Mouse (Mus musculus) hindbrain, embryonic 14.5 days (tissue): ENCODE measurements around the gene Bche. TPM values are rescaled to one million over a fixed set of nuclear protein-coding genes. Genes with fewer than 3 reads are reported as not detected.

Source experiments
- ATAC-seq: fragments of 200-750 bp; cut with Nextera tagmentation; 2 replicates; pipeline ENCODE4 v1.8.0; 2017; ENCODE audit warnings: moderate number of reproducible peaks, mild to moderate bottlenecking, moderate TSS enrichment, moderate library complexity; ENCODE audit not compliant: low FRiP score
- DNase-seq: peaks from one replicate; pipeline ENCODE4 v3.0.0-alpha.2; 2015; ENCODE audit warnings: low spot score
- H3K27ac ChIP-seq: fragments of 300-500 bp; sonication (generic); 2 replicates; pipeline ENCODE4 v1.5.1; 2014; ENCODE audit warnings: mild to moderate bottlenecking, moderate library complexity
- H3K27me3 ChIP-seq: fragments of 300-500 bp; sonication (generic); 2 replicates; pipeline ENCODE4 v1.6.1; 2014; ENCODE audit warnings: mild to moderate bottlenecking, low read length, mixed read lengths; ENCODE audit not compliant: control insufficient read depth, insufficient read depth
- H3K36me3 ChIP-seq: fragments of 300-500 bp; sonication (generic); replicated peaks from 2 replicates; pipeline ENCODE4 v1.6.1; 2014; ENCODE audit not compliant: control insufficient read depth, insufficient read depth
- H3K4me1 ChIP-seq: fragments of 300-500 bp; sonication (generic); replicated peaks from 2 replicates; pipeline ENCODE4 v1.6.1; 2014; ENCODE audit warnings: antibody characterized with exemption, low read length, mixed read lengths; ENCODE audit not compliant: control insufficient read depth, insufficient read depth
- H3K4me2 ChIP-seq: fragments of 300-500 bp; sonication (generic); replicated peaks from 2 replicates; pipeline ENCODE4 v1.6.1; 2014; ENCODE audit warnings: mild to moderate bottlenecking, moderate library complexity
- H3K4me3 ChIP-seq: fragments of 300-500 bp; sonication (generic); replicated peaks from 2 replicates; pipeline ENCODE4 v1.5.1; 2014; ENCODE audit warnings: mild to moderate bottlenecking, low read length
- H3K9ac ChIP-seq: fragments of 300-500 bp; sonication (generic); 2 replicates; pipeline ENCODE4 v1.6.1; 2014
- H3K9me3 ChIP-seq: fragments of 300-500 bp; sonication (generic); 2 replicates; pipeline ENCODE4 v1.6.1; 2016; ENCODE audit warnings: low read length; ENCODE audit not compliant: control insufficient read depth
- WGBS: fragments of 180-500 bp; shearing (Covaris S2); extraction: QIAGEN DNeasy Blood & Tissue Kit; methylation state at CpG from one replicate; pipeline ENCODE4 v1.1.7; 2014; 5-methylcytosine and 5-hydroxymethylcytosine counted together
- polyA plus RNA-seq: library from polyadenylated mRNA; unstranded; fragments of >200 nt; fragmentation: Nextera tagmentation; extraction: Ambion mirVana; gene quantifications from 2 replicates; pipeline ENCODE4 v1.2.1, GENCODE M21; 2014

The Bche gene
- polyA plus RNA-seq, 1 experiment from 2014 or later: 3.9 TPM

DNA sequence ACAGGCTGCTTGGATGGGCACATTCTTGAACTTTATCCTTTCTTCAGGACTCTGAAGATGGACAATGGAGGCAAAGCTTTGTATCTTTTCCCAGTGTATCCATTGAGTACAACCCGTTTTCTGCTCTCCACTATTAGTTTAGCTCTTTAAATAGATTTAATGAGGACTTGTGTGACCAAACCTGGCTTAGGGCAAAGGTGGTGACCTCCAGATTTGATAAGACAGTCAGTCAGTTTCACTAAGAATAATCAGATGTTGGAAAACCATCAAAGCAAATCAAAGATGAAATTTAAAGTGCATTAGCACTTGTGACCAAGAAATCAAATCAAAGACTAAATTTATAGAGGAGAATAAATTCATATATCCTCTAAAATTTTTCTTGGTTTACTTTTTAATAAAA is 1.7 kb downstream of the Bche start:
- Histone ChIP-seq H3K4me2 (no peak overlapping the region), H3K9me3 (no peaks in the 10 kb centered on the region), H3K36me3 (no peaks in the 10 kb centered on the region), H3K4me3 (no peak overlapping the region), H3K9ac (no peak overlapping the region), H3K27ac (no peak overlapping the region), H3K4me1 (0 out of 2 replicates have a peak, but pooled peaks cover 4% of the 10 kb centered on the region), H3K27me3 (no peaks in the 10 kb centered on the region)
- WGBS: 38% methylated on average over 1 of the region's 1 CpGs
- DNase-seq: no peak
- ATAC-seq: no peak

DNA sequence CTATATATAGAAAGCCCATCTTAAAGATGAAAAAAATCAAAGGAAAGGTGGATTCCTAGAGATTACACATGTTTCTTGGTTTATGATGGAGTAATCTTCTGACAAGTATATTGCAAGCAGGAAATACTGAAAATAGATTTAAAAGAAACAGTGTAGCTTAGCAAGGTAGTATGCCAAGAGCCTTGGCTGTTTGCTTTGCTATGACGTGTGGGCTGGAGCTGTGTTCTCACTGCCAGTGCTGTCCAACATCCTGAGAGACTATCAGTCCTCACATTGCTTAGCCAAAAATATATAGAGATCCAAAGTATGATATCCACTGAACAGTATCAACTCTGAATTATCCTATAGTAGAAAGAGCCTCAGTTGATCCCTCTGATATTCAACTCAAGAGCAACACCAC is 9.3 kb downstream of the Bche start:
- H3K9me3 ChIP-seq: no peaks in the 10 kb centered on the region
- H3K36me3 ChIP-seq: no peaks in the 10 kb centered on the region
- ATAC-seq (no peak), DNase-seq (no peak)
- H3K4me3 ChIP-seq: no peak overlapping the region
- H3K9ac ChIP-seq: no peak overlapping the region
- 90% methylated on average over 1 of the region's 1 CpGs for WGBS
- no peaks in the 10 kb centered on the region for H3K4me1 ChIP-seq
- no peak overlapping the region for H3K4me2 ChIP-seq
- H3K27me3 ChIP-seq: no peaks in the 10 kb centered on the region
- no peak overlapping the region for H3K27ac ChIP-seq

DNA sequence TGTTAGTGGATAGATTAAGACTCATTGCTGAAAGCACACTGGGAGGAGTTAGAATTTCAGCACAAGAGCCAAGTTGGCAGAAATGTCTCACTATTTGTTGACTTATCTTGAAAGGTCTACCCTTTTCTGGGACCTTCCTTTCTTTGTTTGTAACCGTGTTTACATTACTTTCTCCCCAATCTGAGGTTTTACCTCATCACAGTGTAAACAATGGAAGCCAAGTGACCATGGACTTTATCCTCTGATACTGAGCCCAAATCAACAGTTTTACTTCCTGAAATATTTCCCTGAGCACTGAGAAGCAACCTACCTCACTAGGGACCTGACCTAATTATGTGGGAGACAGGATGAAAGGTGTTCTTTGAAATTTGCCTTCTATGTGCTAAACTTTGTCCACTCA is 34.9 kb downstream of the Bche start:
- H3K4me2 ChIP-seq: no peak overlapping the region
- no peaks in the 10 kb centered on the region for H3K36me3 ChIP-seq
- 84% methylated on average over 1 of the region's 1 CpGs for WGBS
- H3K9ac ChIP-seq: no peak overlapping the region
- no peaks in the 10 kb centered on the region for H3K9me3 ChIP-seq
- DNase-seq: no peak
- H3K4me3 ChIP-seq: no peak overlapping the region
- ATAC-seq: no peak
- H3K27me3 ChIP-seq: no peaks in the 10 kb centered on the region
- H3K4me1 ChIP-seq: no peaks in the 10 kb centered on the region
- no peak overlapping the region for H3K27ac ChIP-seq

DNA sequence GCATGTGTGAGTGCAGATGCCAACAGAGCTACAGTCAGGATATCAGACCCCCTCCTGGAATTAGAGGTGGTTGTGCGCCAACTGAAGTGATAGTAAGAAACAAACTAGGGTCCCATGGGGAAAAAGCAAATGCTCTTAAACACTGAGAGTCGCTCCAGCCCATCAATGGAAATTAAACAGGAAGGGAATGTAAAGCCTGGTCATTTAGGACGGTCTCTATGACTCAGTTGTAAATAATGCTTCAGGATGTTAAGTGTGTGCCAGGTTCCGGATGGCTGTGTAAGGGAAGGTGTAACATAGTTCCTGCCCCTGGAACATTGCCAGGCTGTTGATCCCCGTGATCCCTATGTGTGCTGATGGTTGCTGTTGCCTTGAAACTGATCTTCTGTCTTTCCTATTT is 40.0 kb downstream of the Bche start:
- H3K27me3 ChIP-seq: no peaks in the 10 kb centered on the region
- no peak overlapping the region for H3K4me2 ChIP-seq
- no peak overlapping the region for H3K27ac ChIP-seq
- H3K4me3 ChIP-seq: no peak overlapping the region
- H3K9ac ChIP-seq: no peak overlapping the region
- H3K9me3 ChIP-seq: no peaks in the 10 kb centered on the region
- ATAC-seq: no peak
- H3K36me3 ChIP-seq: no peaks in the 10 kb centered on the region
- DNase-seq: no peak
- no peaks in the 10 kb centered on the region for H3K4me1 ChIP-seq
- 85% methylated on average over 5 of the region's 5 CpGs for WGBS

DNA sequence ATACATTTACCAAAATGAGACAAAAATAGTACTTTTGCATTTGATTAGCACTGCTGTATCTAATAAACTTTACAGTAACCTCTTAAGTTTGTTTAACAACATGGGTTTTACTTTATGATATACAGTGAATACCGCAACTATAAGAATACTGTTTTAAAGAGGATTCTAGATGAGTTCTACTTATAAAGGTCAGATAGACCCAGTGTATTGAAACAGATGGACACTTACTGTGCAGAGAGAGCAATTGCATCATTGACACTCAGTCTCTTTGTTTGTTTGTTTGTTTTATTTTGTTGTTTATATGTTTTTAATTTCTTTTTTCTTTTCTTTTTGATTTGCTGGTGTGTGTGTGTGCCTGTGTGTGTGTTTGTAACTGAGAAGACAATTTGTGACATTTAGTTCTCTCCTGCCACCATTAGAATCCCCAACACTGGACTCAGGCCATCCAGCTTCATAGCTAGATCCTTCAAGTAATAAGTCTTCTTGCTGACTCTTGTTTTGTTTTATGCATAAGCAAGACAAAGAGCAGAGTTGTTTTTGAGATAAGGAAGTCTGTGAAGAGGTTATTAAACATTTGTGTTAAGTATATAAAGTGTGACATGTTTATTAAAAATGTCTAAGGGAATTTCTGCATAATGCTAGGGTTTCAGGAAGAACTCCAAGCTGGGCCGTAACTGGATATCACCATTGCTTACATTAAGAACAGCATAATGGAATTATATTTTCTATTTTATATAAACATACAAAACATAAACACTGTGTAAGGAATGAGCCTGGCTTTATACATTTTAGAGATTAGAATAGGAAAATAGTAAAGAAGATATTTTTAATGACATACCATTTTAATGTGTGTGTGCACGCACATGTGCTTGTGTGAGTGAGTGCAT is 40.7 kb downstream of the Bche start:
- Histone ChIP-seq H3K27ac (no peak overlapping the region), H3K36me3 (no peaks in the 10 kb centered on the region), H3K4me1 (no peaks in the 10 kb centered on the region)

DNA sequence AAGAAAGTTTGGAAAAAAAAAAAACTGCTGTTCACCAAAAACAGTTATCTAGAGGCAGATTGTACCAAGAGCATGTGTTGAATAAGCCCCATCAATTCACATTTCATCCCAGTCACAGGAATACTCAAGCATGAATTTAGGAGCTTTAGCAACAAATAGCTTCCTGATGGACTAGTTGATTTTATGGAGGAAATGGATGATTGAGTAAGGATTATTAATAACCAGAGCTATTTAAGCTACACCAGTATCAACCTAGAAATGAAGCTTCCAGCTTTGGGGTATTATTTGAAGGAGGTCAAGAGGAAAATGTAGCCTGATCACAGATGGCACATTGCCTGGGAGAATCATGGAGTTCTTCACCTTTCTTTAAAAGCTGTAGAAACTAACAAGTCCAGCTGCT is 57.9 kb downstream of the Bche start:
- no peak overlapping the region for H3K27ac ChIP-seq
- H3K36me3 ChIP-seq: no peaks in the 10 kb centered on the region
- ATAC-seq (no peak), DNase-seq (no peak)
- no peak overlapping the region for H3K4me3 ChIP-seq
- H3K9me3 ChIP-seq: no peaks in the 10 kb centered on the region
- H3K9ac ChIP-seq: no peak overlapping the region
- no peaks in the 10 kb centered on the region for H3K27me3 ChIP-seq
- no peak overlapping the region for H3K4me2 ChIP-seq
- no peaks in the 10 kb centered on the region for H3K4me1 ChIP-seq

More for the DNA sequence above, 40.7 kb downstream of the Bche start:
- ATAC-seq (no peak), DNase-seq (no peak)
- Histone ChIP-seq H3K4me3 (no peak overlapping the region), H3K27me3 (no peaks in the 10 kb centered on the region), H3K9me3 (no peaks in the 10 kb centered on the region), H3K9ac (no peak overlapping the region), H3K4me2 (no peak overlapping the region)
- over 99% methylated on average over 3 of the region's 3 CpGs for WGBS

DNA sequence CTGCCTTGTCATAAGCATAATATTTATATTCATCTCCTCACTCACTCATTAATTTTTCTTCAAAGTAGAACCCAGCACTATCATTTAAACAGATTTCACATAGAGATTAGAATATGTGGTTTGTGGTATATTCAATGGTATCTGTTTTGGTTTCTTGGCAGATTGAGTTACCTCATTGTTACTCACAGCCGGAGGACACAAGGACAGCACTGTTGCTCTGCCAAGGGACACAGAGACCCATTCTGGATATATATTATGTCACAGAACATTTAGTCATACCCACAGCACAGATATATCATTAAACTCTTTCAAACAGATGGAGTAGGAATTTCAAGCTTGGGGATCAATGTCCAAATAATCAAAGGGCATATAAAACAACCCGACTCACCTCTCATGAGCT is 61.2 kb downstream of the Bche start:
- H3K9me3 ChIP-seq: no peaks in the 10 kb centered on the region
- H3K4me1 ChIP-seq: no peaks in the 10 kb centered on the region
- ATAC-seq (no peak), DNase-seq (no peak)
- WGBS: 89% methylated on average over 2 of the region's 2 CpGs
- no peak overlapping the region for H3K9ac ChIP-seq
- no peaks in the 10 kb centered on the region for H3K27me3 ChIP-seq
- H3K4me2 ChIP-seq: no peak overlapping the region
- H3K27ac ChIP-seq: no peak overlapping the region
- no peaks in the 10 kb centered on the region for H3K36me3 ChIP-seq
- H3K4me3 ChIP-seq: no peak overlapping the region

DNA sequence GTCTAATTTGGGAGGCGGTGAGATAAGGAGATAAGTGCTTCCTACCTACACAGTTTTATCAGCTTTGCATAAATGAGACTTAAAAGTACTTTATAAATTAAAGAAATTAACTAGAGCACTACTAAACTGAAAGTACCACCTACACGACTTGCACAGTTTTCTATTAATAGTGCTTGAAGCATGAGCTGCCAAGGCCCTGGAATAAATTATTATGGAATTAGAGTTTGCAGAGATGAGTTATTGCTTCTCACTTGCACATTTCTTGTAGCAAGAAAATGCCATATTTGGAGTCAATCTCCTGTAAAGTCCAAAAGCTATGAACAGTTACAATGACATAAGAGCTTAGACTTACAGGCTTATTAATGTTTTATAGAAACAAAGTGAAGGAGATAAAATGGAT is 96.8 kb downstream of the Bche start:
- no peaks in the 10 kb centered on the region for H3K36me3 ChIP-seq
- no peak for DNase-seq
- H3K27ac ChIP-seq: no peak overlapping the region

DNA sequence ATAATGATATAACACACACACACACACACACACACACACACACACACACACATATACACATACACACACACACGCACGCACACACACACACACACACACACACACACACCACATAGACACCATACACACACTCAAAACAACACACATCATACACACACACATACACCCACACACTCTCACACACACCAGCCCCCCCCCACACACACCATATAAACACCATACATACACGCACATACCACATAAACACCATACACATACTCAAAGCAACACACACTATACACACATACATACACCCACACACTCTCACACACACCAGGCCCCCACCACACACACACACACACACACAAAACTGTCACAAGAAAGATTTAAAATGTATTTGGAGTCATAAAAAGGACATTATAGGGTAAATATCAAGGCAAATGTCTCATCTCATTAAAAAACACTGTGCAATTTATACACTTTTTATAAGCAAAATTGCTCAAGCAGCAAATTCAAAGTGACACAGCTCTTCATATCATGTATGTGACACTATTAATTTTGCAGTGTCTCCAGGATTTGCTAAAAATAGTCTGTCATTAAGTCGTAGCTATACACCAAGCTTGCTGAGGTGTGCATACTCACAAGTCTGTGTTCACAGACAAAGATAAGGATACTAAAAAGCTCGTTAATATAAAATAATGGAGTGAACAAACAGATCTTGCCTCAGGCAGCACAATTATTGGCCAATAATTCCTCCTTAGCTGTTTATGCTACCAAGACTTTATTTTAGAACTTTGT is 116.3 kb downstream of the Bche start:
- ATAC-seq (peak; percentile 34; the same call in 1 of the 2 replicates), DNase-seq (no peak)
- no peak overlapping the region for H3K4me2 ChIP-seq
- H3K27ac ChIP-seq: no peak overlapping the region
- H3K27me3 ChIP-seq: no peaks in the 10 kb centered on the region
- H3K4me1 ChIP-seq: no peaks in the 10 kb centered on the region
- H3K36me3 ChIP-seq: no peaks in the 10 kb centered on the region
- WGBS: 83% methylated on average over 5 of the region's 5 CpGs
- no peak overlapping the region for H3K4me3 ChIP-seq
- H3K9me3 ChIP-seq: no peaks in the 10 kb centered on the region
- no peak overlapping the region for H3K9ac ChIP-seq

More for the DNA sequence above, 96.8 kb downstream of the Bche start:
- Histone ChIP-seq H3K9ac (no peak overlapping the region), H3K4me1 (no peaks in the 10 kb centered on the region), H3K9me3 (no peaks in the 10 kb centered on the region), H3K27me3 (no peaks in the 10 kb centered on the region), H3K4me3 (no peak overlapping the region), H3K4me2 (no peak overlapping the region)
- ATAC-seq: no peak
- 89% methylated on average over 2 of the region's 2 CpGs for WGBS
